ENCODE assay signal across 10 mouse cellular contexts in the genomic region with DNA sequence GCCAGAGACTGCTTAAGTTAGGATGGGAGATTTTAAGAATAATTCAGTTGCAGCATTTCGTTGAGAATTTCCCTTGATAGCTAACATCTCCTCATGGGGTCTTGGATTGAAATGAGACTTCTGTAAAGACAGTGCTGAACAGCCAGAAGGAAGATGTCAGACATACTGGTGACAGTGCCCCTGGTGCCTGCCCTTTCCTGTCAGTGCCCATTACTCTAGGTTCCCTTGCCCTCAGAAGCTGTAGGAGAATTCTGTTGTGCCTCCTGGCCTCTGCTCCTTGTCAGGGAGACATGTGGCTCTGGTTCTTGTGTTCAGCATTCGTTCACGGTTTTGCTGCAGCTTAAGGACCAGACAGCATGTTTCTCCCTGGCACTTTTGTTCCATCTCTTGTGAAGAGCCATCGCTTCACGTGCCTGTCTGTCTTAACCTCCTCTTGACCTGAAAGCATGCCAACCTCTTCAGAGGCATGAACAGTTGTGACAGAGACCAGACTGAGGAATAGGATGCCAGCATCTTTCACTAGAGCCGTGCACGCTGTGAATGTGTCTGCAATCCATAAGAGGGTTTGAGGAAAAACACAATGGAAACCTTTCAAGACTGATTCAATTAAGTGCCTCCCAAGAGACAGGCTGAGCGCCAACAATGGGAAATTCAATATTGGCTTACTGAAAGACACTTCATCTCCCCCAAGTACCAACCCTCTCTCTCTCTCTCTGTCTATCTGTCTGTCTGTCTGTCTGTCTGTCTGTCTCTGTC. TPM values are rescaled to one million over a fixed set of nuclear protein-coding genes. Genes with fewer than 3 reads are reported as not detected.
DNase-seq lines count a peak whose midpoint lies in the region; ATAC-seq and TF ChIP-seq lines count a peak whose summit lies in the region.
"Had no signal": no experiment of that assay in that cellular context is flagged by ENCODE, and none has a peak within 500 bp of the region (broad histone marks: within the 10 kb centered on the region; RNA-seq: fewer than 3 reads in every experiment).

No protein-coding gene starts in this region.

- TF ChIP-seq POLR2A in brain, embryonic 14.5 days (IDR thresholded peaks at IDR 0.05; ENCODE audit: borderline replicate concordance, extremely low read depth, insufficient read depth, insufficient read length, poor library complexity, severe bottlenecking): no peak

- TF ChIP-seq CTCF in brain, embryonic 14.5 days (IDR thresholded peaks at IDR 0.05; ENCODE audit: borderline replicate concordance, extremely low read depth, insufficient read depth, insufficient read length): no peak

- H3K4me3 ChIP-seq in forebrain, embryonic 15.5 days: no peak overlapping the region
- H3K4me3 ChIP-seq in midbrain, embryonic 12.5 days: no peak overlapping the region

- DNase-seq in MN1 (ENCODE audit: low spot score): peak; percentile 92
- peak; percentile 88 for DNase-seq in brain, embryonic 14.5 days (ENCODE audit: low read depth)
- no peak for DNase-seq in right cerebral cortex, postnatal 4 days
- DNase-seq in spleen, postnatal 36 days (ENCODE audit: low spot score in 2 of 2): no peak
- DNase-seq in cerebellum, postnatal 36 days: no peak
- DNase-seq in adrenal gland, postnatal 36 days: no peak
- DNase-seq: lung, embryonic 14.5 days; thymus, adult 18-20 months had no signal

- no peaks in the 10 kb centered on the region for H3K36me3 ChIP-seq in forebrain, embryonic 15.5 days
- no peaks in the 10 kb centered on the region for H3K36me3 ChIP-seq in midbrain, embryonic 12.5 days

- peak overlapping the region; percentile 51 for H3K27ac ChIP-seq in forebrain, embryonic 15.5 days (replicated peaks)
- no peak overlapping the region for H3K27ac ChIP-seq in midbrain, embryonic 12.5 days (replicated peaks)

- H3K27me3 ChIP-seq in forebrain, embryonic 15.5 days: no peaks in the 10 kb centered on the region
- no peaks in the 10 kb centered on the region for H3K27me3 ChIP-seq in midbrain, embryonic 12.5 days

- WGBS in forebrain, embryonic 15.5 days: 20% methylated on average over 8 of the region's 8 CpGs
- 32% methylated on average over 8 of the region's 8 CpGs for WGBS in midbrain, embryonic 12.5 days

- peaks cover 38% of the 10 kb centered on the region for H3K4me1 ChIP-seq in forebrain, embryonic 15.5 days
- peaks cover 13% of the 10 kb centered on the region for H3K4me1 ChIP-seq in midbrain, embryonic 12.5 days

- no peak overlapping the region for H3K9ac ChIP-seq in forebrain, embryonic 15.5 days (replicated peaks)
- no peak overlapping the region for H3K9ac ChIP-seq in midbrain, embryonic 12.5 days (replicated peaks)
- H3K9ac ChIP-seq: lung, embryonic 14.5 days had no signal

- no peaks in the 10 kb centered on the region for H3K9me3 ChIP-seq in forebrain, embryonic 15.5 days
- no peaks in the 10 kb centered on the region for H3K9me3 ChIP-seq in midbrain, embryonic 12.5 days

- no peak overlapping the region for H3K4me2 ChIP-seq in forebrain, embryonic 15.5 days (replicated peaks)
- H3K4me2 ChIP-seq in midbrain, embryonic 12.5 days (replicated peaks): no peak overlapping the region
- H3K4me2 ChIP-seq: lung, embryonic 14.5 days had no signal

- ATAC-seq in forebrain, embryonic 15.5 days (replicated peaks): peak; percentile 68
- ATAC-seq in midbrain, embryonic 12.5 days (ENCODE audit: low FRiP score, low read depth): peak; percentile 23; the same call in 1 of the 2 replicates

RNA-seq across cellular contexts. Expression of a gene that starts 48.9 kb away (rescaled TPM):
- polyA plus RNA-seq in brain, embryonic 14.5 days (2012; rRNA removed): 0.63 TPM in 2 replicates
- 1.2 and 1.6 TPM in 2 replicates for polyA plus RNA-seq in forebrain, embryonic 15.5 days (2015; fragmentation: Nextera tagmentation; extraction: Ambion mirVana)
- 0.83 and 0.96 TPM in 2 replicates for polyA plus RNA-seq in midbrain, embryonic 12.5 days (2016; fragmentation: Nextera tagmentation; extraction: Ambion mirVana)
- total RNA-seq in adrenal gland, postnatal 36 days (2021): 10 to 100 TPM in 1 of 2 experiments, 1 to 10 TPM in 1; 7.3 to 11.9 TPM

Comparison
In these comparisons a context has a peak if more than half of its experiments do, and no peak if none do; other contexts are left out.
1. DNase-seq: peak in MN1 (single experiment) and brain, embryonic 14.5 days (single experiment); none in right cerebral cortex, postnatal 4 days (single experiment), spleen, postnatal 36 days (0 of 2), cerebellum, postnatal 36 days (0 of 2) and adrenal gland, postnatal 36 days (0 of 2).